Mouse (Mus musculus) c-Kit-positive CD71-negative TER-119-negative erythroid progenitor cells, embryonic 14.5 days (primary cell): ENCODE data around the gene Ofcc1.

Experiments used
- DNase-seq: peaks from one replicate; pipeline ENCODE4 v3.0.0-alpha.2; 2013; ENCODE audit warnings: low read depth

Gene Ofcc1

DNA sequence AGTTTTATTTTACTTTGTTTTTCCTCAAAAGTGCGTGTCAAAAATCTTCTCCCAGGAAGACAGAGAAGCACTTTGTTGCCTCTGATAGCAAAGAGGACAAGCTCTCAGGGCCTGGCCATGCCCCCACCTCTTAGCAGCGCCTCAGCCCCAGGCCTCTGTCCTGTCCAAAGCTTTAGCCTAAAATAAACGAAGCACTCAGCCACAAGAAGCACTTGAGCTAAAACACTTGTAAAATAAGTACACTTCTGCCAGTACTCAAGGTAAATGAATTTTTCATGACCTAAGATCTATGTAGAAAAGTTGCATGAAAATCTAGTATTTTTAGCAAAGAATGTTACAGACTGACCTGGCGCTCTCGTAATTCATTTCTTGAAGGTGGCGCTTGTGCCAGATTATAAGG lies 117.4 kb downstream of the Ofcc1 start:
- DNase-seq, result no peak

DNA sequence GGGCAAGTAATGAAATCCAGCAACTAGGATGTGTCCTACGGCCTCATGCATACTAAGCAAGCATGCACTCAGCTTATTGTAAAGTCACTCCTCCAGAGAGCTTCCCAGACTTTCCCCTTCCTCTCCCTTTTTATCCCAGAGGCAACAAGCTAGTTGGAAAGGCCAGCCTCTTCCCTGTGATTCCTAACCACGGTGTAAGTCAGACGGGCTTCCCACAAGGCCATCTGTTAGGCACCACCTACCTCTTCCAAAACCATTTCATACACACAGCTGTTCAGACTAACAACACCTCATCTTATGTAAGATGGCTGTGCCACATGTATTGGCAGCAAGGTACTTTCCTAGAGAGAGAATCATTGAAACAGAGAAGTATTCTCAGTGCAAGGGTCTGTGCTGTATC lies 124.9 kb downstream of the Ofcc1 start:
- DNase-seq, result no peak

DNA sequence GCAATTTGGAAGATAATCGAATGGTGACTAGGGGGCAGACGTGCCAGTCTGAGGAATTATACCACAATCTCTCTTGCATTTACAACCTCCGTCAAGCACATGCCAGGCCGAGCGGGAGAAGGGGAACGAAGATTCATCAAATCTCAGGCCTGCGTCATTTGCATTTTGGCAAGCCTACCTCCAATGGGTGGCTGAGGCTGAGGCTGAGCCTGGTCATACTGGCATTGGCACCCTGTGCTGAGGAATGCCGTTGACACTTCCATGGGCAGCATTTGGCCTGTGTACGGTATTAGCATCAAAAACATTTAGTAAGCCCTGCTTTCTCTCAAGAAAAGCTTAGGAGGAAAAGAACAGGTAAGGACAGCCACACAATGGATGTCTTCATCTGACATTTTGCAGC lies 152.9 kb downstream of the Ofcc1 start:
- DNase-seq, result no peak

GRCm38 (mm10) chr13:40181786-40182185 lies 179.5 kb downstream of the Ofcc1 start:
- DNase-seq, result no peak

- no peak for DNase-seq
Measured at GRCm38 (mm10) chr13:40171775-40172174, 189.5 kb downstream of the Ofcc1 start.

GRCm38 (mm10) chr13:40167871-40168270 lies 193.4 kb downstream of the Ofcc1 start:
- no peak for DNase-seq

- no peak for DNase-seq
Measured at GRCm38 (mm10) chr13:40155466-40155865, 205.8 kb downstream of the Ofcc1 start.

DNA sequence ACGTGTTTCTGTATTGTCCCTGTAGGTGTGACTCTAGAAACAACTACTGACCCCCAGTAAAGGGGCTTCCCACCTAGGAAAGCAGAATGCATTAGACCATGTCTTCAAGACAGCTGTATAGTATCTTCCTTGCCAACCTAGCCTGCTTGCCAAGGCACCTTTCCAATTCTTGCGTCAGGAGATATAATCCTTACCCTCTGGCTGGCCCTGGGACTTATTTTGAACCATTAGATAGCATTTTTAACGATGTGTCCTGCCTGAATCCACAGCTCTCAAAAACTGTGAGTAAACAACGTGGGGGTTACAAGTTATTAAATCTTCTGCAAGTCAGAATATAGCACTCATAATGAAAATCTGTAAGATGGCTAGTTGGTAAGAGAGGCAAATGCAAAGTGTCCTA lies 221.3 kb downstream of the Ofcc1 start:
- no peak for DNase-seq

- peak; percentile 4 for DNase-seq
Measured at GRCm38 (mm10) chr13:40136096-40136495, 225.2 kb downstream of the Ofcc1 start.

DNA sequence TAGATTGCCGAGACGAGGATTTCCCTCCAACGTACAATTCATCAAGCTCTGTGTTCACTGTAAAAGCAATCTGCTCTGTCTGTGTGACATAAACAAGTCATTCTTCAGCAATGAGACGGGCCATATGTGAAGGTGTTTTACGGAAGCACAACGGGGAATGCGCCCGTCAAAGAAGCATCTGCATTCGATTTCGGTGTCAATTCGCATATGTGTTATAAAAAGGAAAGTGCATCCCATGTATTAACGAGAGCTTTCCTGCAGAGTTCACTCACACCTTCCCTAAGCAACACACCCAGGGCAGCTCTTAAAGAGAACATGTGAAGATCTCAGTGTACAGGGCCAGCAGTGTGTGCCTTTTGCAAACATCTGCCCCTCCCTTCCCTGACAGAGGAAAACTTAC lies 225.6 kb downstream of the Ofcc1 start:
- no peak for DNase-seq

DNA sequence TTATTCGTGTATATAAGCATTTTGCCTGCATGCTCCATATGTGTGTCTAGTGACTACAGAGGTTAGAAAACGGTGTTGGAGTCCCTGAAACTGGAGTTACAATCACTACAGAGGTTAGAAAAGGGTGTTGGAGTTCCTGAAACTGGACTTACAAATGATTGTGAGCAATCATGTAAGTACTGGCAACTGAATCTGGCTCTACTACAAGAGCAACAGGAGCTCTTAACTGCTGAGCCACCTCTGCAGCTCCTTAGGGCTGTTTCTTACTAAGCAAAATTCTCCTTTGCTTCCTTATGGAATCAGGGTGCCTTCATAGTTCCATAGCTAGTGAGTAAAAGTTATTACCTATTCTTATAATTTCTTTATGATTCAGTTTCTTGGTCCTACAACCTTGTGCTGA lies 237.4 kb downstream of the Ofcc1 start:
- DNase-seq, result no peak

DNA sequence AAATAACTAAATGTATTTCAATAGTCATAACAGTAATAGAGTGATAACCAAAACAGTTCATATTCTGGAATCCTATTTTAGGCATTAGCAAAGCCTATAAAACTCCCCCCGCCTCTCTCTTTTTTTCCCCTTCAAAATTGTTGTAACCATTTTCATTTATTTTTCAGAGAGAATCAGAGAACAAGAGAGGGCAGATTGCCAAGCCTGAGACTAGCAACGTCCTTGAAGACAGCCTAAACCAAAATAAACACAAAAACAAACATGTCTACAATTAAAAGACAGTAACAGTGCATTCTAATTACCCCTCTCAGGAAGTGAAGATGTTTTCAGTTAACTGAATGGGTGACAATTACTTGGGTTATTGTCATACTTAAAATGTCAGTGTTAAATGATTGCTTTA lies 248.9 kb downstream of the Ofcc1 start:
- no peak for DNase-seq

GRCm38 (mm10) chr13:40076236-40076635 lies 285.0 kb downstream of the Ofcc1 start:
- DNase-seq, result no peak

DNA sequence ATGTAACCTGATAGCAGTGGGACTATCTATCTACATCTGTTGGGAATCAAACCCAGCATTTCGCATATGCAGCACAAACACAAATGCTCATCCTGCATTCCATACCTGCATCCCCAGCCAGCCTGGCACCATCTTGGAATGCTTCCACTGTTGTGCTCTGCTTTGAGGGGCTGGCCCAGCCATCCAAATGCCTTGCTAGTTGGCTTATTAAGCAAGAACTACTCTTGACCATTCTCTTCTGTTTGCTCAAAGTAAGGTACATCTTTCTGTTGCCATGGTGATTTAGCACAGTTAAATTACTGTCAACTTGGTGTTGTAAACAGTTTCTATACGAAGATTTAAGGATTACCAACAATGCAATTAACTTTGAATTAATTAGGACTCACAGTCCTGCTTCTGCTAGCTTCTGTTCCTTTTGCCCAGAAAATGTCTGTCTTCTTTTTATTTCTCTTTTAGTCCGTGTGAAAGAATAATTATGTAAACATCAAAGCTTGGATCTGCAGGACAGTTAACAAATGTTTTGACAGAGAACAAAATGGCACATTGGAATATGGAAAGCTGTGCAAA lies 286.3 kb downstream of the Ofcc1 start:
- DNase-seq, result no peak

DNA sequence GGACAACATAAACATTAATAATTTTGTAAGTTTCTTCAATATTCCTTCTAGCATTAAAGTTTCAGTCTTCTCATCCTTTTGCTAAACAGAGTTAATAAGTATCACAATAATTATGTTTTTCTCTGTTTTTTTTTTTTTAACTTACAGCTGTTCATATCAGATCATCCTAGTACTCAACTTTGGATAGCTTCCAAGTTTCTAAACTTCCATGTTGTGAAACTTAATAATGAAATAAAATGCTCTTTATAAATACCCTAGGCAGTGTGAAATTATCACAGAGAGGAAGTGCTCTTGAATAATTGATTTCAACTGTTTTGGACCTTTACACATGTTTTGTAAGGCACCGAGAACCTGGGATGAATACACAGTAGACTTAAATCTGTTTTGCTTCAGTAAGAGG lies 291.2 kb downstream of the Ofcc1 start:
- no peak for DNase-seq

DNA sequence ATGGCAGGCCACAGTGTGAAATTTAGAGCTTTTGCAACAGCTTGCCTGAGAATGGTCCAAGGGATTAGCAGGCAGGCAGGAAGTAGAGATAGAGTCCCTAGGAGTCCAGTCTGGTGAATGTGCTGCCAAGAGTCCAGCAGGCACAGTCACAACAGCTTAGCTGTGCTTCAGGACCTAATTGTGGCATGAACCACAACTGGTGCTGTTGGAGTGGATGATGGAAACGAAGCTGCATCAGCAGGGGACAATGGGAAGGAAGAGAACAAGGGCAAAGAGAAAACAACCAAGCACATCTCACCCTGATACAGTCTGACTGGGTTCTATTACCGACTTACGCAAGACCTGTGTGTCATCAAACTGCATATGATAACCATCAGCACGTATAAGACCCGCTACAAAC lies 300.0 kb downstream of the Ofcc1 start:
- no peak for DNase-seq

GRCm38 (mm10) chr13:40037881-40038280 lies 323.4 kb downstream of the Ofcc1 start:
- DNase-seq, result no peak

GRCm38 (mm10) chr13:40036981-40037765 lies 324.1 kb downstream of the Ofcc1 start:
- DNase-seq, result no peak

GRCm38 (mm10) chr13:40029426-40029825 lies 331.8 kb downstream of the Ofcc1 start:
- DNase-seq, result no peak

GRCm38 (mm10) chr13:40028827-40029226 lies 332.4 kb downstream of the Ofcc1 start:
- DNase-seq, result no peak

- no peak for DNase-seq
Measured at GRCm38 (mm10) chr13:40025816-40026215, 335.4 kb downstream of the Ofcc1 start.

DNA sequence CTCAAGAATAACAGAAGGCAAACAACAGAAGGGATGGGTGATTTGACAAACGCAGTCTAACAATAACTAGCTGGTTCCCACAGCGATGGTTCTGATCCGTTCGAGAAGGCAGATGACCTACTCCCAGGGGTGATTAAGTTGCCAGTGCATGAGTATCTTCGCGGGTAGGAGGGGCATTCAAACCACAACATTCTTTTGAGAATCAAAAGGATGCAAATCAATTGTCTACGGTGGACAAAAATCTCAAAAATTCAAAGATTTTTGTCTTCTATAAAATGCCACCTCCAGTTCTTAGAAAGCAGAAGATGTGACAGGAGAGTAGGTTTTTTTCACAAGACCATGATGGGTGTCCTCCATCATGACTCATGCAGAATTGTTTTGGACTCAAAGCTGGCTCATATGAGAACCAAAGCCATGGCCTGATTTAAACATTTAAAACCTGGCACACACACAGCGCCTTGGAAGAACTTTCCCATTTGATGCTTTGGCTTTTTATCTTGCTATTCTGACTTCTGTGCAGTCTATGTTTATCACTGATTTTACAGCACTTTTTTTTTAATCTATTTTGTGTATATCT lies 338.0 kb downstream of the Ofcc1 start:
- DNase-seq, result no peak

DNA sequence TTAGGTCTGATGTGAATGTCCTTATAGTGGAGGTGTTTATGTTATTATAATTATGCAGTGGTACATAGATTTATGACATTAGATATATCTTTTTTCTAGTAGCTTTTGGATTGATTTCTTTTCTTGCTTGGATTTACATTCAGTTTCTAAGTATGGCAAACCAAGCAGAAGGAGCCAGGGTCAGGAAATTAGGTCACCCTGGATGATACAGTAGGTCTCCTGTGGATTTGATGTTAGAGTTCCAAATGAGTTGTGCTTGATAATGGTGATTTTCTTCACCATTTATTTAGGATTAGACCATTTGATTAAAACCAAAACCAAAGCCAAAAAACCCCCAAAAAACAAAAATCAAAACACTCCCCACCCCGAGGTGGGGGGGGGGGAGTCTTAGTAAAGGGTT lies 338.6 kb downstream of the Ofcc1 start:
- no peak for DNase-seq

DNA sequence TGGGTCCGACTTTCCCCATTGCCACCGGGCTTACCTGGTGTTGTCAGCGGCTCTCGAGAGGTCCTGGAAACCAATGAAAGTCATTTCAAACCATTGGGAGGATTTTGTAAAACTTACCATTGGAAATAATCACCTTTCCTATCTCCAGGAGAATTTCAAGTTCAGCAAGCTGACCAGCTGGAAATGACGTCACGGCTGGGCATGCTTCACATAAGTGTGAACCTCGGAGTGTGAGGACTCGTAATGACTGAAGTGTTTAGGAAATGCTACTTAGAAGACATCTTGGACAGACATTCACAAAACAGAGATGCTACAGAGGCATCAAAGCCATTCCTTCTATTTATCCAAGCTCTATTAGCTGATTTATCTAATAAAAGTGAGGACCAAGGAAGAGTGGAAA lies 361.0 kb downstream of the Ofcc1 start:
- no peak for DNase-seq
